Mouse (Mus musculus) activated CD4-positive, CD25-positive, alpha-beta regulatory T cell, adult 4 months (primary cell): ENCODE data around the gene Foxd3. TPM values are rescaled to one million over a fixed set of nuclear protein-coding genes. Genes with fewer than 3 reads are reported as not detected.
A peak's percentile ranks its signal among the peaks of the same experiment; 100 is the strongest.
"Not testable (repeated sequence)": the region's sequence is repeated elsewhere in the genome, so short reads cannot be mapped to it uniquely, and the experiment has no call there.

Experiments
- ATAC-seq: one replicate; pipeline ENCODE4 v1.8.0; 2017
- polyA plus RNA-seq, 2 experiments: library from polyadenylated mRNA; unstranded; fragments of 100-300 nt; shearing (Covaris generic); gene quantifications; one replicate each; pipeline ENCODE4 v1.2.1; 2017

The Foxd3 gene
- polyA plus RNA-seq: not detected

- ATAC-seq: no peak
Measured at GRCm38 (mm10) chr4:99655937-99656604, at the start of gene Foxd3. Gene Foxd3, plus strand, starts transcription at chr4:99656299.

- ATAC-seq: no peak
Measured at GRCm38 (mm10) chr4:99612156-99612555, 43.9 kb upstream of the Foxd3 start.

- no peak for ATAC-seq
Measured at GRCm38 (mm10) chr4:99612609-99613350, 43.3 kb upstream of the Foxd3 start.

- ATAC-seq: no peak
Measured at GRCm38 (mm10) chr4:99626047-99626844, 29.9 kb upstream of the Foxd3 start.

GRCm38 (mm10) chr4:99627057-99627456, 29.0 kb upstream of the Foxd3 start:
- no peak for ATAC-seq

- ATAC-seq: no peak
Measured at GRCm38 (mm10) chr4:99636038-99636437, 20.1 kb upstream of the Foxd3 start.

- no peak for ATAC-seq
Measured at GRCm38 (mm10) chr4:99636711-99637110, 19.4 kb upstream of the Foxd3 start.

- not testable (repeated sequence) for ATAC-seq
Measured at GRCm38 (mm10) chr4:99640619-99641018, 15.5 kb upstream of the Foxd3 start.

GRCm38 (mm10) chr4:99641920-99642319, 14.2 kb upstream of the Foxd3 start:
- ATAC-seq: no peak

- ATAC-seq: no peak
Measured at GRCm38 (mm10) chr4:99645560-99645959, 10.5 kb upstream of the Foxd3 start.

GRCm38 (mm10) chr4:99650088-99650944, 5.8 kb upstream of the Foxd3 start:
- ATAC-seq: no peak

GRCm38 (mm10) chr4:99650945-99651690, 5.0 kb upstream of the Foxd3 start:
- ATAC-seq: no peak

GRCm38 (mm10) chr4:99651823-99652450, 4.2 kb upstream of the Foxd3 start:
- no peak for ATAC-seq

- no peak for ATAC-seq
Measured at GRCm38 (mm10) chr4:99652576-99653210, 3.4 kb upstream of the Foxd3 start.

GRCm38 (mm10) chr4:99653216-99653607, 2.9 kb upstream of the Foxd3 start:
- ATAC-seq: no peak

GRCm38 (mm10) chr4:99653608-99654221, 2.4 kb upstream of the Foxd3 start:
- no peak for ATAC-seq

- ATAC-seq: no peak
Measured at GRCm38 (mm10) chr4:99654621-99655296, 1.3 kb upstream of the Foxd3 start.

GRCm38 (mm10) chr4:99656605-99657429, 718 bp downstream of the Foxd3 start:
- peak; percentile 40 for ATAC-seq

- ATAC-seq: no peak
Measured at GRCm38 (mm10) chr4:99657430-99657820, 1.3 kb downstream of the Foxd3 start.
